Mouse (Mus musculus) ES-Bruce4 (cell line): ENCODE data around the gene Sephs1. TPM values are rescaled to one million over a fixed set of nuclear protein-coding genes. Genes with fewer than 3 reads are reported as not detected.

Source experiments
- H3K27ac ChIP-seq: 2 replicates; pipeline ENCODE4 v1.5.1; 2012; ENCODE audit warnings: low read length, inconsistent platforms; ENCODE audit not compliant: insufficient read depth
- H3K27me3 ChIP-seq: 2 replicates; pipeline ENCODE4 v1.6.1; 2012; ENCODE audit warnings: mild to moderate bottlenecking, low read length, inconsistent platforms; ENCODE audit not compliant: control insufficient read depth, poor library complexity, insufficient read depth, severe bottlenecking
- H3K36me3 ChIP-seq: 2 replicates; pipeline ENCODE4 v1.6.1; 2012; ENCODE audit warnings: inconsistent platforms, mild to moderate bottlenecking, low read length, moderate library complexity; ENCODE audit not compliant: control insufficient read depth, poor library complexity, insufficient read depth, severe bottlenecking
- H3K4me1 ChIP-seq: one replicate; pipeline ENCODE4 v1.8.1; 2011; ENCODE audit warnings: low read length; ENCODE audit not compliant: control insufficient read depth, insufficient read depth
- H3K4me3 ChIP-seq: 2 replicates; pipeline ENCODE4 v1.5.1; 2011; ENCODE audit warnings: low read depth, mild to moderate bottlenecking, low read length
- H3K9ac ChIP-seq: 2 replicates; pipeline ENCODE4 v1.6.1; 2012; ENCODE audit warnings: low read depth, mild to moderate bottlenecking, inconsistent platforms; ENCODE audit not compliant: poor library complexity, severe bottlenecking
- H3K9me3 ChIP-seq: replicated peaks from 2 replicates; pipeline ENCODE4 v1.6.1; 2012; ENCODE audit warnings: mild to moderate bottlenecking, low read length, inconsistent platforms; ENCODE audit not compliant: control insufficient read depth, poor library complexity, insufficient read depth, severe bottlenecking
- CTCF ChIP-seq: IDR thresholded peaks from one replicate; pipeline ENCODE4 v1.8.1; 2011; ENCODE audit warnings: low read depth, low read length
- EP300 ChIP-seq: IDR thresholded peaks from 2 replicates; pipeline ENCODE4 v1.6.1; 2011; ENCODE audit warnings: low read depth, low read length; ENCODE audit not compliant: insufficient read depth
- POLR2A ChIP-seq: IDR thresholded peaks from one replicate; pipeline ENCODE4 v1.8.1; 2011; ENCODE audit warnings: low read length; ENCODE audit not compliant: insufficient read depth
- polyA plus RNA-seq: library from polyadenylated mRNA; stranded (reverse); fragments of >200 nt; gene quantifications from 2 replicates; pipeline ENCODE4 v1.2.4, GENCODE M21; 2011; ENCODE audit warnings: low read depth; ENCODE audit not compliant: missing spikeins, insufficient read depth, insufficient read length

The Sephs1 gene
- polyA plus RNA-seq, 1 experiment: 61.4 TPM

DNA sequence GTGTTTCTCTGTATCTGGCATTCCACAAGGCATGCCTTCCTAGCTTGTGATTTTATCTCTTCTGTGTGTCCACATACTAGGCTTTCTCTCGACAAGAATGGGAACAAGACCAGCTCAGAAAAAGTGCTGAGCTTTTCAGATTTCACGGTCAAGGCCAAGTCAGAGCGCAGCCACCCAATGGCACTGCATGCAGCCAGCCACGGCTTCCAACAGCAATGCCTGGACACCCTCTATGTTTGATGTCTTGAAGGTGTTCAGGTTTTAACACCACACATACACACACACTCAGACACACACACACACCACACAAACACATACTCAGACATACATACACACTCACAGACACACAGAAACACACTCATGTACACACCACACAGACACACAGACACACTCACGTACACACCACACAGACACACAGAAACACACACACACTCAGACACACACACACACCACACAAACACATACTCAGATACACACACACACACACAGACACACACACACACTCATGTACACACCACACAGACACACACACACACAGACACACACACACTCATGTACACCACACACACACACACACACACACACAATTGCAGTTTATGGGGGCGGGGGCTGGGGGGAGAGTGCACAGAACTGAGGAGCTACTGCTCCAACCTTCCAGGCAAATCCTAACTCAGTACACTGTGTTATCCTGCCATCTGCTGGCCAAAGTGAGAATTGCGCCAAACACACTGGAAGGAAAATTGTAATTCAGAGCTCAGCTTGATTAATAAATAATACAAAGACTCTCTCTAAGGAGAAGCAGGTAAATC is 17.2 kb upstream of the Sephs1 start:
- H3K9ac ChIP-seq: no peak overlapping the region
- H3K36me3 ChIP-seq: no peaks in the 10 kb centered on the region
- no peak overlapping the region for H3K27ac ChIP-seq
- no peaks in the 10 kb centered on the region for H3K27me3 ChIP-seq
- H3K9me3 ChIP-seq: no peaks in the 10 kb centered on the region
- H3K4me3 ChIP-seq: no peak overlapping the region
- peak; percentile 55 for TF ChIP-seq CTCF
- TF ChIP-seq EP300: no peak
- no peaks in the 10 kb centered on the region for H3K4me1 ChIP-seq

DNA sequence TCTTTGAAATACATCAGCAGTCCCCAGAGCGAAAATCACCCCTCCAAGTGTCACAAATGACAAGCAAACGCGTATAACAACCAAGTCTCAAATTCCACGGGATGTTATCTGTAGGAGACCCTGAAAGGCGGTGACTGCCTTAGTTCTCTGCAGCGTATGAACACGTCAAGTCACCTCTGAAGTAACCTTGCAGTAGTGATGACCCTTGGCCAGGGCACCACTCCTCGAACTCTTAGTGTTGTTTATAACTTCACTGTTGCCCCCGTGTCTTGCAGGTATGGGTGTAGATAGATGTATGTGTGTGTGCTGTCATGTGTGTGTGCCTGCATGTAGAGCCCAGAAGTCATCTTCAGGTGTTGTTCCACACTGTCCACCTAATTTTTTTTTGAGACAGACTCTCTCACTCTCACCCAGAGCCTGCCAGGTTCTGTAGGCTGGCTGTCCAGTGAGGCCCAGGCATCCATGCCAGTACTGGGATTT is 16.5 kb upstream of the Sephs1 start:
- no peak for TF ChIP-seq EP300
- TF ChIP-seq POLR2A: no peak
- TF ChIP-seq CTCF: no peak
- no peaks in the 10 kb centered on the region for H3K9me3 ChIP-seq
- H3K36me3 ChIP-seq: no peaks in the 10 kb centered on the region
- H3K27me3 ChIP-seq: no peaks in the 10 kb centered on the region
- no peak overlapping the region for H3K9ac ChIP-seq
- no peak overlapping the region for H3K27ac ChIP-seq
- no peak overlapping the region for H3K4me3 ChIP-seq
- H3K4me1 ChIP-seq: no peaks in the 10 kb centered on the region

DNA sequence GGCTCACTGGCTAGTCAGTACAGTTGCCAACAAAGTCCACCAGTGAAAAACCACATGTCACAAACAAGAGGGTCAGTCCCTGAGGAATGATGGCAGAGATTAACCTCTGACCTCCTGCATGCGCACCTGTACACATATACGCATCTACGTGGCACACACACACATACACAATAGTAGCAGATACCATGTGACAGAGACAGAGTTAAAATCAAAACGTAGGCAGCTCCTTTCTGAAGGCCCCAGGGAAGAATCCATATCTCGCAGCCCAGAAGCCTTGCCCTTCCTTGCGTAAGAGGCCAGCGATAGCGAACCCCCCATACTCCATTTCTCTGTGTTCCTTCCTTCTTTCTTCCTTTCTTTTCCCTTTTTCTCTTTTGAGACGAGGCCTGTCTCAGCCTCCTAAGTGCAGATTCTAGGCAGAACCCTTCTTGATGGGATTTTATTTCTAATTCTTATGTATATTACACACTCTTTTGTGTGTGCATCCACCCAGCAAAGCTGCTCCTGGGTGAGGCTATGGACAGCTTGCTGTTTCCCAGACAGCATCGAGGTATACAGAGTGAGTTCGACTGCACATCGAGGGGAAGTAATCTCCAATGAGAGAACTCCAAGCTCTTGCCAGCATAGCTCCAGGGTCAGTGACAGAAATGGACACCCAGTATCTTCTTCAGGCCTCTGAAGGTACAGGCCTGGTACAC is 13.2 kb upstream of the Sephs1 start:
- no peaks in the 10 kb centered on the region for H3K4me1 ChIP-seq
- H3K4me3 ChIP-seq: no peak overlapping the region
- no peaks in the 10 kb centered on the region for H3K9me3 ChIP-seq
- H3K36me3 ChIP-seq: no peaks in the 10 kb centered on the region
- no peak for TF ChIP-seq CTCF
- no peak for TF ChIP-seq EP300
- TF ChIP-seq POLR2A: no peak
- no peak overlapping the region for H3K9ac ChIP-seq
- H3K27me3 ChIP-seq: no peaks in the 10 kb centered on the region
- no peak overlapping the region for H3K27ac ChIP-seq

- H3K4me3 ChIP-seq: no peak overlapping the region
- H3K9me3 ChIP-seq: no peaks in the 10 kb centered on the region
- no peak overlapping the region for H3K27ac ChIP-seq
- no peak overlapping the region for H3K9ac ChIP-seq
- H3K27me3 ChIP-seq: no peaks in the 10 kb centered on the region
- no peaks in the 10 kb centered on the region for H3K4me1 ChIP-seq
- H3K36me3 ChIP-seq: no peaks in the 10 kb centered on the region
- TF ChIP-seq CTCF (no peak), EP300 (no peak), POLR2A (no peak)
These were observed 8.6 kb upstream of the Sephs1 start for GRCm38 (mm10) chr2:4872740-4873139.

DNA sequence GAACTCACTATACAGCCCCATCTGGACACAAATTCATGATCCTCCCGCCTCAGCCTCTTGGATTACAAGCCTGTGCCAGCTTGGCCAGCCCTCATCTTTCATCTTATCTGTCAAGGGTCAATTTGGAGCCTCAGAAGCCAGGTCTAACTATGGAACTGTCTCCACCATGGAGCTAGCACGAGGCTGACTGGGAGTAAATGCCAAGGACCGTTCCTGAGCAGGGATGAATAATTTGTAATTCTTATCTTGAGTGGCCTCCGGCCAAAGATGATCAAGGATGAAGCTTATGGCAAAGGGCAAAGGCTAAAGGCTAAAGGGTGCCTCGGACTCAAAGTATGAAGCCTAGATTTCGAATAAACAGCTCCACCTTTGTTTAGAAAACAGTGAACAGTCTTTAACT is 8.0 kb upstream of the Sephs1 start:
- no peaks in the 10 kb centered on the region for H3K4me1 ChIP-seq
- no peaks in the 10 kb centered on the region for H3K27me3 ChIP-seq
- H3K9me3 ChIP-seq: no peaks in the 10 kb centered on the region
- TF ChIP-seq POLR2A (no peak), CTCF (no peak), EP300 (no peak)
- no peak overlapping the region for H3K9ac ChIP-seq
- H3K27ac ChIP-seq: no peak overlapping the region
- no peaks in the 10 kb centered on the region for H3K36me3 ChIP-seq
- no peak overlapping the region for H3K4me3 ChIP-seq

DNA sequence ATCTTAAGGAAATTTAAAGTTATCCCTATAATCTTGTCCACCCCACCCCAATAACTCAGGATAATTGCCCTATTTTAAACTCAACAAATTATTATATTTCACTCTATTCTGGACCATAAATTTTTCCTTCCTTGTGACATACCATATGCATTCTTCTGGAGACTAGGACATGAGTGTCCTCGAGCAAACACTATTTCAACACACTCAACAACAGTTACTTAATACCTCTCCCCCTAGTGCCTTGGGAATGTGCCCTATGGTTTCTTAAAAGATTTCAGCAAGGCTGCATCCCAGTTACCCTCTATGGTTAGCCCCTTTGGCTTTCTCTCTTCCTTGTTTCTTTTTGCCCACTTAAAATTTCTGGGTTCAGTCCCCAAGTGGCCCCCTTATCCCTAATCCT is 6.3 kb upstream of the Sephs1 start:
- Histone ChIP-seq H3K27ac (no peak overlapping the region), H3K4me3 (no peak overlapping the region), H3K9me3 (no peaks in the 10 kb centered on the region), H3K36me3 (no peaks in the 10 kb centered on the region), H3K27me3 (no peaks in the 10 kb centered on the region), H3K4me1 (no peaks in the 10 kb centered on the region), H3K9ac (no peak overlapping the region)
- TF ChIP-seq POLR2A: no peak
- no peak for TF ChIP-seq CTCF
- no peak for TF ChIP-seq EP300
